Mouse (Mus musculus) left cerebral cortex, postnatal 36 days (tissue): ENCODE data around the gene Aoah. TPM values are rescaled to one million over a fixed set of nuclear protein-coding genes. Genes with fewer than 3 reads are reported as not detected.
A peak's percentile ranks its signal among the peaks of the same experiment; 100 is the strongest.

Experiments used
- DNase-seq, 2 experiments: peaks; one replicate each; pipeline ENCODE4 v3.0.0; 2021 to 2022; ENCODE audit warnings: low spot score in 2 of 2, mixed read lengths in 1 of 2
- intact Hi-C: fragments of 180-260 bp; cut with DNase I; formaldehyde crosslinking; loops from one replicate; pipeline ENCODE4 v1.15.1; 2025
- total RNA-seq, 2 experiments: library from RNA; stranded (reverse); gene quantifications; 2 replicates each; pipeline ENCODE4 v1.2.3; 2021

Gene Aoah
- total RNA-seq, 2 experiments from 2014 or later = 0.25 to 0.39 TPM

- peak in 1 of 2 experiments; percentile 19 for DNase-seq
- intact Hi-C loops = loop anchor here (5.0 kb wide), 1 partner anchor 561 kb away; no protein-coding TSS in a partner anchor
Observed at GRCm38 (mm10) chr13:21033176-21033575, 239.3 kb downstream of the Aoah start.

GRCm38 (mm10) chr13:21035011-21035410 lies 241.1 kb downstream of the Aoah start:
- no peak for DNase-seq
- intact Hi-C loops = loop anchor here (2.0 kb wide), 2 partner anchors 724 to 736 kb away; no protein-coding TSS in a partner anchor

GRCm38 (mm10) chr13:21035981-21036380 lies 242.1 kb downstream of the Aoah start:
- intact Hi-C loops = loop anchor here (2.0 kb wide), 2 partner anchors 725 to 737 kb away; no protein-coding TSS in a partner anchor
- no peak for DNase-seq

GRCm38 (mm10) chr13:21040589-21041199 lies 246.8 kb downstream of the Aoah start:
- DNase-seq = no peak
- intact Hi-C loops = no loop called here

GRCm38 (mm10) chr13:21050118-21050517 lies 256.2 kb downstream of the Aoah start:
- intact Hi-C loops = loop anchor here (5.0 kb wide), 1 partner anchor 753 kb away; no protein-coding TSS in a partner anchor
- DNase-seq = no peak

GRCm38 (mm10) chr13:21066021-21066420 lies 272.1 kb downstream of the Aoah start:
- intact Hi-C loops = no loop called here
- no peak for DNase-seq

- intact Hi-C loops = no loop called here
Observed at GRCm38 (mm10) chr13:21074847-21075246, 280.9 kb downstream of the Aoah start, which contains the start of gene Olfr1370. Gene Olfr1370, minus strand, starts transcription at chr13:21074947.

GRCm38 (mm10) chr13:21082686-21083085 lies 288.8 kb downstream of the Aoah start:
- intact Hi-C loops = no loop called here
- DNase-seq = no peak

More at GRCm38 (mm10) chr13:21074847-21075246, 280.9 kb downstream of the Aoah start, which contains the start of gene Olfr1370:
- no peak for DNase-seq
